Mouse (Mus musculus) liver, adult (tissue): ENCODE results near the gene Gm45785.

Experiments
- GATA4 ChIP-seq: IDR thresholded peaks from 2 replicates; pipeline ENCODE4 v1.6.1; 2014; ENCODE audit warnings: mild to moderate bottlenecking, low read length; ENCODE audit not compliant: insufficient replicate concordance

The Gm45785 gene

GRCm38 (mm10) chr7:140821305-140821652 is 34.9 kb downstream of the Gm45785 start:
- no peak for TF ChIP-seq GATA4

GRCm38 (mm10) chr7:140820173-140820572 is 36.0 kb downstream of the Gm45785 start:
- TF ChIP-seq GATA4, result no peak

GRCm38 (mm10) chr7:140812850-140813249 is 43.3 kb downstream of the Gm45785 start:
- no peak for TF ChIP-seq GATA4

GRCm38 (mm10) chr7:140811714-140812113 is 44.4 kb downstream of the Gm45785 start:
- no peak for TF ChIP-seq GATA4

- no peak for TF ChIP-seq GATA4
These were observed 45.6 kb downstream of the Gm45785 start for GRCm38 (mm10) chr7:140810496-140810895.

DNA sequence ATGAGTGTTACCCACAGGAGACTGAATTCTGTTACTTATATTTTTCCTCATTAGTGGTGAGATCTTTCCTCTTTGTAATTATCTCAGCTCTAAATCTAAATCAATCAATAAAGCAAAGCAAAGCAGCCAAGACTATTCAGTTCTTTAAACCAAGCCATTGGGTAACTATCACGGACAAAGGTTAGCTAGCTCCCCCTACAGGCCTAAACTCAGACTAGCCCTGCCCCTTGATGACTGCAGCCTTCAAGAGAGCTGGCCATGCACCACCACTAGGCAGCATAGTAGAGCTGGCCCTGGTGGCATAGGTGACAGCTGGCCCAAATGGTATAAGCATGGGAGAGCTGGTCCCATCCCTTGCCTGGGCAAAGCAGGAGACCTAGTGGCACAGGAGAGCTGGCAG is 50.4 kb downstream of the Gm45785 start:
- peak; percentile 64; the same call in 1 of the 2 replicates for TF ChIP-seq GATA4

GRCm38 (mm10) chr7:140802629-140803028 is 53.5 kb downstream of the Gm45785 start:
- no peak for TF ChIP-seq GATA4

- TF ChIP-seq GATA4, result no peak
These were observed 57.9 kb downstream of the Gm45785 start for GRCm38 (mm10) chr7:140798212-140798611.

DNA sequence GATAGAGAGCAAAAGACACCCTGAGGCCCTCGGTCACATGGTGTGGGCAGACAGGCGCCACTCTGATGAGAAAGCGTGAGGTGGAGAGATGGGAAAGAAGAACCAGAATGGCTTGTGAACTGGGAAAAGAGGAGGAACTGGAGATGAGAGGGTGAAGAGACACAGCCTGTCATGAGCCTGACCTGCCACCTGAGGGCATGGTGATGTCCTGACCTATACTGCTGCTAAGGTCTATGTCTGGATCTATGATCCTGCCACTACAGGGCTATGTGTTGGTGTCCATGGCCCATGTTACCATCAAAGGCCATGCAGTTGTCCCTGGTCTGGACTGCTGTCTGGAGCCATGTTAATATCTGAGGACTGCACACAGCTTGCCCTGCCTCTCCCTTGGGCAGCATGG is 58.5 kb downstream of the Gm45785 start:
- no peak for TF ChIP-seq GATA4

DNA sequence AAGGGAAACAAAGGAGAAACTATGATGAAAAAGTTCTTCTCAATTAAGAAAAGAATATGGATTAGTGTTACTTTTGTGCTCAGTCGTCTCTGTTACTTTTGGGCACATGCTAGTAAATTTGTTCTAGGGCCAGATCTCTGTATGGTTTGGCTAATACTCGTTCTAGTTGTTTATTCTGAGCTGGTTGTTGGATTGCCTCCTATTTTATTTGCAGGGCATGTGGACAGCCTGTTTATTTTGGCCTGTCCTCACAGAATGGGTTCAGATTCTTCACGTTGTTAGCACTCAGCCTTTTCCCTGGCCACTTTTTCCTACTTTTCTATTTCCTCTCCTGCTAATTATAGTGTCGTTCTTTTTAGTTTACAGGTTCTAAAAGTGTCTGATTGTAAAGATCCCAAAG is 62.6 kb downstream of the Gm45785 start:
- no peak for TF ChIP-seq GATA4

GRCm38 (mm10) chr7:140788053-140788435 is 68.1 kb downstream of the Gm45785 start:
- no peak for TF ChIP-seq GATA4

DNA sequence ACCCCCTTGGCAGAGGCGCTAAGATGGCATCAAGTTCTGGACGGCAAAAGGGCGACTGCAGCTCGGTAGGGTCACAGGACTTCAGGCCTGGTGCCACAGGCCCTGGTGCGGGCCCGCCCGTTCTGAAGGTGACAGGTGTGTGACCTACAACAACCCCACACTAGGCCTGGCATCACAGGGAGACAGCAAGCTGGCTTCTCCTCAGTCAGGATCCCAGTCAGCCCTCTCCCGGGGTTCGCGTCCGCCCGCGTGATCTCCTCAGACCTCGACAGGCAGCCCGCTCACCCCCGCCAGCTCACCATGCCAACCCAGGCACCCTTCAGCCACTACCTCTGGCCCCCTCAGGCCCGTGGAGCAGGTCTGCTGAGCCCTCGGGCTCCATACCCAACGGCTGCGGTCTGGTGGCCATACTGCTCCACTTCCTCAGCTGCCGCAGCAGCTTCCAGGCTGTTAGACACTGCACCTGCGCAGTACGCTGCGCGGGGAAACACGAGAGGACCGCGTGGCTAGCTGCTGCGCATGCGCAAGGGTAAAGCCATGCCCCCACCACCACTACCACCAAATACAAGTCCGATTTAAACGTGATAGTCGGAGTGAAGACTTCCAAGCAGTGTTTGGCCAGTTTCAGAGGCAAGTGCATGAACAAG is 68.6 kb downstream of the Gm45785 start, which contains the start of gene Syce1:
Gene Syce1, minus strand, starts transcription at position 447 of the 647 bp plus-strand sequence.
- TF ChIP-seq GATA4, result no peak

DNA sequence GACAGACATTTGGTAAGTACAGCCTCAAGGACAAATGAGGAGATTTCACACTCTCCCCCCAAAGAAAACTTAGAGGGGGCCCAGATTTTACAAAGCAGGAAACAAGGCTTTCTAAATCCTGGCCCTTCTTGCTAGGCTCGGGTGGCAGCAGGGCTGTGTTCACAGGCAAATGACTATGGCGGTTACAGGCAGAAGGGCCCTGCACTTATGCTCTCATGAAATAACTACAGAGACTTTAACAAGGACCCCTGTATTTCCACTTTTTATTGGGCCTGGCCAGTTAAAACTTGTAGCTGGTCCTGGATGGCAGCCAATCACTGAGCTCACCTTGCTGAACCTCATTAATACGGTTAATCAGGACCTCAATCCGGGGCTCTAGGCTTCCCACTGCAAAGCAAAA is 75.6 kb downstream of the Gm45785 start:
- TF ChIP-seq GATA4, result no peak
